Mouse (Mus musculus): ENCODE measurements around the gene Tex10. TPM values are rescaled to one million over a fixed set of nuclear protein-coding genes. Genes with fewer than 3 reads are reported as not detected.
"Not testable (repeated sequence)": the region's sequence is repeated elsewhere in the genome, so short reads cannot be mapped to it uniquely, and the experiment has no call there.

Tex10 gene
- total RNA-seq, 2 experiments from 2014 or later, result 24.4 to 26.0 TPM

DNA sequence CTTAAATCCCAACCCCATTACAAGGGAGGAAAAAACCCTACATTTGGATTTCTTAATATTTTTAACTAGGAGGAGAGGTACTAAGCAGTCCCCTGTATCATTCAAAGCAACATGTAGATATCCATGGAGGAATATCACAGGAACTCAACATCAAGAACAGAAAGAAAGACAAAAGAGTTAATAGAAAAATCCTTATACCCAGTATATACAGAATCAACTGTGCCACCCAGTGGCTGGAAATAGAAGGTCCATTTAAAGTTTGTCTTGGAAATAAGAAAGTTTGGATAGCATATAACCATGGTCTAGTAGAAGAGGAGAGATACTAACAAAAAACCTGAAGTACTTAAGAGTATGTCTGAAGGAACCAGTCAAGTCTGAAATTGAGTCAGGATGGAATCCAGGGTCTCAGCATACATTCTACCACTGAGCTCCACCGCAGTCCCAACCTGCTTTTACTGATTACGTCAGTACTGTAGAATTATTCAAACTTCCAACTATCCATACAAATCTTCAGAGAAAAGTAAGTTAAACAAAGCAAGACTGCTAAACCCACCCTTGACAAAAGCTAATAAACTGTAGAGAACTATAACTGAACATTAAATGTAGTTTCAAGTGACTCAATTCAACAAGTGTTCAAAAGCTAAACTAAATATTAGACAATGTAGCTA is 19.0 kb downstream of the Tex10 start:
- no peak for DNase-seq (ENCODE audit: extremely low spot score in 1 of 2, low spot score in 2 of 2)
- intact Hi-C loops (cut with DNase I), result no loop called here
- Histone ChIP-seq H3K4me3 (no peak overlapping the region), H3K27ac (no peak overlapping the region)
- TF ChIP-seq CTCF (IDR thresholded peaks at IDR 0.05), result peak; percentile 61

DNA sequence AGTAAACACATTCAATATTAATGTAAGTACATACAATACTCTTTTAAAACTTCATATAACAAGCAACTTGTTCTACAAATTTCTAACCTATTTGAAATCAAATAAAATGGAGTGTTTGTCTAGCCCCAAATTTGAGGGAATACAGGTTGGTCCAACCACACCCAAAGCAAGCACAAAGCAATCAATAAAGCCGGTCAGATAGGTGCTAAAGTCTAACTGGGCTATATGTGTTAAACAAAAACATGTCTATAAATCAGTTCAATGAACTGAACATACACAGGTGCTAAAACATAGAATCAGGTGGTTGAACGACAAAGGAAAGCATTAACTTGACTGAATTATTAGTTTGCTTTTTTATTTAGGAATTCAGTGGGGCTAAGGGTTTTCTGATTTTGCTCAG is 45.2 kb downstream of the Tex10 start:
- Histone ChIP-seq H3K4me3 (no peak overlapping the region), H3K27ac (no peak overlapping the region)
- TF ChIP-seq CTCF (IDR thresholded peaks at IDR 0.05), result no peak
- no peak for DNase-seq (ENCODE audit: extremely low spot score in 1 of 2, low spot score in 2 of 2)
- intact Hi-C loops (cut with DNase I), result no loop called here

GRCm38 (mm10) chr4:48427413-48427812 is 45.8 kb downstream of the Tex10 start:
- Histone ChIP-seq H3K27ac (no peak overlapping the region), H3K4me3 (no peak overlapping the region)
- DNase-seq (ENCODE audit: extremely low spot score in 1 of 2, low spot score in 2 of 2), result no peak
- intact Hi-C loops (cut with DNase I), result no loop called here
- TF ChIP-seq CTCF (IDR thresholded peaks at IDR 0.05), result no peak

GRCm38 (mm10) chr4:48423738-48424137 is 49.5 kb downstream of the Tex10 start:
- DNase-seq (ENCODE audit: extremely low spot score in 1 of 2, low spot score in 2 of 2), result no peak

DNA sequence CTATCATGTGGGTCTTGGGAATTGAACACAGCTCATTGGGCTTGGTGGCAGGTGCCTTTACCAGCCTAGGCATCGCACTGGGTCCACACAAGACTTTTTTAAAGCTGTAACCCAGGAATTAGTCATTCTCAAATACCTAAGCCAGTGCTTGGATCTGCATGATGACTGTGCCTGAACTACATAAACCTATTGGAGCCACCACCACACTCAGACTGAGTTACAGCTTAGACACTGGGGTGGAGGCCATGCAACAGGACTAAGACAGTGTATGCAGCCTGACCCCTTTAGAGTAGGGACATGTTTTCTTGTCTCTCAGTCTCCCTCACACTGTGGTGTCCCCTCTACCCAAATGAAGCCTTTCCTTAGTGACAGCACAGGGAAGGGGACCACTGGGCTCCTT is 50.6 kb downstream of the Tex10 start:
- intact Hi-C loops (cut with DNase I), result no loop called here
- no peak overlapping the region for H3K4me3 ChIP-seq
- no peak for DNase-seq (ENCODE audit: extremely low spot score in 1 of 2, low spot score in 2 of 2)
- no peak for TF ChIP-seq CTCF (IDR thresholded peaks at IDR 0.05)
- H3K27ac ChIP-seq, result no peak overlapping the region

More at GRCm38 (mm10) chr4:48423738-48424137, 49.5 kb downstream of the Tex10 start:
- intact Hi-C loops (cut with DNase I), result no loop called here
- Histone ChIP-seq H3K4me3 (no peak overlapping the region), H3K27ac (no peak overlapping the region)
- TF ChIP-seq CTCF (IDR thresholded peaks at IDR 0.05), result no peak

GRCm38 (mm10) chr4:48418831-48419468 is 54.3 kb downstream of the Tex10 start:
- intact Hi-C loops (cut with DNase I), result no loop called here
- Histone ChIP-seq H3K27ac (no peak overlapping the region), H3K4me3 (no peak overlapping the region)
- no peak for DNase-seq (ENCODE audit: extremely low spot score in 1 of 2, low spot score in 2 of 2)
- no peak for TF ChIP-seq CTCF (IDR thresholded peaks at IDR 0.05)

DNA sequence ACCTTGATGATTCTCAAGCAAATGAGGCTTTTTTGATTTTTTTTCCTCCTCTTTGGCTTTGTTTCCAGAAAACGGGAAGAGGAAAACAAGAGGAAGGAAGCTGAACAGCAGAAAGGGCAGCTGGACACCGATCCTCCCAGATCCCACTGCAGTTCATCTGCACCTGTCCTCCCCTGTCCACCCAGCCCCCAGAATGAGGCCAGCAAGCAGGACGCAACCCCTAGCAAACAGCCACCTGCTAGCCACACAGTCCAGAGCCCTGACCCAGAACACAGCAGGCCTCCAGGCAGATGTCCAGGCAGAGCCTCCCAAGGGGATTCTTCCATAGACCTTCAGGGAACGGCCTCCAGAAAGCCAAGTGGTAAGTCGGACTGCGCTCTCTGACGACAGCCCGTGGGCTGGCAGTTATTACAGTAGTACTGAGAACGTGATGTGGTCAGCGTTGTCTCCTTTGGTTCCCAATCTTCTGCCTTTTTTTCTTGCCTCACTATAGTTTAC is 57.4 kb downstream of the Tex10 start:
- Histone ChIP-seq H3K4me3 (no peak overlapping the region), H3K27ac (no peak overlapping the region)
- no peak for DNase-seq (ENCODE audit: extremely low spot score in 1 of 2, low spot score in 2 of 2)
- intact Hi-C loops (cut with DNase I), result no loop called here
- TF ChIP-seq CTCF (IDR thresholded peaks at IDR 0.05), result no peak

GRCm38 (mm10) chr4:48413473-48413872 is 59.8 kb downstream of the Tex10 start:
- intact Hi-C loops (cut with DNase I), result no loop called here
- no peak for TF ChIP-seq CTCF (IDR thresholded peaks at IDR 0.05)
- Histone ChIP-seq H3K4me3 (no peak overlapping the region), H3K27ac (no peak overlapping the region)
- DNase-seq (ENCODE audit: extremely low spot score in 1 of 2, low spot score in 2 of 2), result no peak

DNA sequence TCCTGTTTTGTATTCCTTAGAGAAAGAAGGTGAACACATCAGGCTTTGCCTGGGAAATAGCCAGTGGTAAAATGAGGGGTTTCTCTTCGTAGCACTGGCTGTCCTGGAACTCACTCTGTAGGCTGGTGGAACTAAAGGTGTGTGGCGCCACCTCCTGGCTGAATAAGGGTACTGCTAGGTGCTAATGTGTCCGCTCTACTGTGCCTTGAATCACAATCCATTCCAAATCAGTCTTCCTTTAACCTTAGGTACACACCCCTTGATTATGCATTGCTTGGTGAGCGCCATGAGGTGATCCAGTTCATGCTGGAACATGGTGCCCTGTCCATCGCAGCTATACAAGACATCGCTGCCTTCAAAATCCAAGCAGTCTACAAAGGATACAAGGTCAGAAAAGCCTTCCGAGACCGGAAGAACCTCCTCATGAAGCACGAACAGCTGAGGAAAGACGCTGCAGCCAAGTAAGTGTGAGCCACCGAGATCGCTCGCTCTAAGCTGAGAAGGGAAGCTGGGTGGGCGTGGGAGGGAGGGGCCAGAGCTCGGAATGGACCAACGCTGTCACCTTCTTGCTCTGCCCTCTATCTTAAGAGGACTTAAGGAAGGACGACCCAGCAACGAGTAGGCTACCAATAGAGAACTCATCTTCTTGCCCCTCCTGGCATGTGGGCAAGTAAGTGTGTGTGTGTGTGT is 65.8 kb downstream of the Tex10 start:
- peak; percentile 47 to 70 for DNase-seq (ENCODE audit: extremely low spot score in 1 of 2, low spot score in 2 of 2)
- peak; percentile 92 for TF ChIP-seq CTCF (IDR thresholded peaks at IDR 0.05)
- H3K27ac ChIP-seq, result no peak overlapping the region
- no peak overlapping the region for H3K4me3 ChIP-seq
- intact Hi-C loops (cut with DNase I), result loop anchor here (5.0 kb wide), 2 partner anchors 885 to 985 kb away; no protein-coding TSS in a partner anchor

GRCm38 (mm10) chr4:48405724-48406491 is 67.4 kb downstream of the Tex10 start:
- H3K27ac ChIP-seq; H3K4me3 ChIP-seq; DNase-seq (ENCODE audit: extremely low spot score in 1 of 2, low spot score in 2 of 2): not testable (repeated sequence)
- intact Hi-C loops (cut with DNase I), result loop anchor here (5.0 kb wide), 2 partner anchors 884 to 984 kb away; no protein-coding TSS in a partner anchor

DNA sequence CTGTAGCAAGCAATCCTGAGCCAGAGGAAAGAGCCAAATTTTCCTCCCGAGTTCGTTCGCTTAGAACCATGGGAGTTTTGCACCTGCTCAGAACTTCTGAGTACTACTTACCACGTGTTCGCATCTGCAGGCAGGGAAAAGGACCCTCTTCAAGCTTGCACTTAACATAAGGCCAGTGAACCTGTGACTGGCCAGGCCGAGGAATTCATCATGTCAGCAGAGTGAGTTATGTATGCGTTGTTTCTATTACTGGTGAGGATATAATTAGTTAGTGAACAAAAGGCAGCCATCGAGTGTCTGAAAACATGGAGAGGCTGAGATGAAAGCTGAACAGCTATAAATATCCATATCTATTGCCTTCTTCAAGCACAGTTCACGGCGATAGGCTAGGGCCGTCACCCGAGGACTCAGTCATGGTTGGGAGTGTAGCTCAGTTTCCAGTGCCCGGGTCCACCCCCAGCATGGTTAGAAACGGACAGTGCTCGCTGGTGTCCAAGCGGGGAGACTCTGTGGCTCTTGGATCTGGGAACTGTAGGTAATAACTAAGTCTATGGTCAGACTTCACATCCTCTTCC is 70.1 kb downstream of the Tex10 start:
- intact Hi-C loops (cut with DNase I), result no loop called here
- H3K27ac ChIP-seq, result no peak overlapping the region
- no peak for TF ChIP-seq CTCF (IDR thresholded peaks at IDR 0.05)
- DNase-seq (ENCODE audit: extremely low spot score in 1 of 2, low spot score in 2 of 2), result no peak
- no peak overlapping the region for H3K4me3 ChIP-seq
